Mouse (Mus musculus): ENCODE measurements around the gene Ganab.
"Not testable (repeated sequence)": the region's sequence is repeated elsewhere in the genome, so short reads cannot be mapped to it uniquely, and the experiment has no call there.

Gene Ganab

DNA sequence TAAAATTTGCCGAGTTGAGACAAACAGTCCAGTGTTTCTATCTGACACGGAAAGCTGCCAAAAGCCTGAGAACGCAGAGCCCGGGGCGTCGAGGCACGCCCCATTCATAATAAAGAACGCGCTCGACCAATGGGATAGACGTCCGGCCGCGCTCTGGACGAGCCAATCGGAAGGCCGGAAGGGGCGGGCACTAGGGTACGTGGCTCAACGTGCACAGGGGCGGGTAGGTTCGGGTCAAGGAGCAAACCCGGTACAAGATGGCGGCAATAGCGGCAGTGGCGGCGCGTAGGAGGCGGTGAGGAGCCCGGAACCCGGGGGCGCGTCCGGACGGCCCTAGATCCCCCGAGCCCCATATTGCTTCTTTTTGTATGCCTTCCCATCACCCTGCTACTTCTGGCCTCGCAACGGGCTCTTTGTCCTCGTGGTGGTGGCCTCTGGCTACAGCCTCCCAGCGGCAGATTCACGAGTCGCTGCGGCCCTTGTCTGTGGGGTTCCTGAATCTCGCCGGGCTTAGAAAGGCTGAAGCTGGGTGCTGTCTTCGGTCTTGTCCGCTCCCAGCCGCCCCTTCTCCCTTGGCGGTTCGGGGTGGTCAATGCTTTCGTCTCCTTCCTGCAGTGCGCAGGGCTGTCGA lies at the start of gene Ganab:
Gene Ganab, plus strand, starts transcription at position 207 of the 631 bp plus-strand sequence.
- DNase-seq (ENCODE audit: low spot score in 2 of 2) = peak; percentile 91 to 94

DNA sequence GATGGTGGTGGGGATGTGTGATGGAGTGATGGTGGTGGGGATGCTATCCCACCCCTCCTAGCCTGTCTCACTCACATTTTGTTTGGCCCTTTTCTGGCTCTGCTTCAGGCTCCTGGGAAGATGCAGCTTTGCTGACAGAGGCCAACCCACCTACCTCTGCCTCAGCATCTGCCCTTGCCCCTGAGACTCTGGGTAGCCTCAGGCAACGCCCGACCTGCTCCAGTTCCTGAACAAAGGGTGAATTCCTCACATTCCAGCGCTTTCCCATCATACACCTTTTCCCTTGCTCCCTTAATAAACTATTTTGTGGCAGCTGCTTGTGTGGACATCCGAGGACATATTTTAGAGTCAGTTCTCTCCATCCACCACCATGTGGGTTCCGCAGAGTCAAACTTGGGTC lies 49.5 kb upstream of the Ganab start:
- no peak for DNase-seq (ENCODE audit: low spot score in 2 of 2)

DNA sequence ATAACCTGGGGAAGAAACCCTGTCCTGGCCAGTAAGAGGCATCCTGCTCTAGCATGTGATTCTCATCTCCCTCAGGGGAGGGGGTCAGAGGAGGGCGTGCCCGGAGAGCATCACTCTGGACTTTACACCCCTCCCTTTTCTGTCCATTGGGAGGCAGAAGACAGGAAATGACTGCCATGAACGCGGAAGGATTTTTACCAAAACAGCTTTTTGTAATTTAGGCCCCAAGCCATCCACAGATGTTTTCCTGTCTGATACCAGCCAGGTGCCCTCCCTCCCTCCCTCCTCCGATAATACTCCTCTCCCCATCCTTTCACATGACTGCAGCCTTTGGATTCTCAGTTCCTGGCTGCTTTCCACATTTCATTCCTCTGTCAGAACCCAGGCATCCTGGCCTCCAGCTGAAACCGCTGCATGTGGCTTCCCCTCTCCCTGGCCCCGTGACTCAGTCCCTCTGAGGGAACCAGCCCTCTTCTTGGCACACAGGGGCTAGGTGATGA lies 47.4 kb upstream of the Ganab start, which contains the start of gene Lrrn4cl:
Gene Lrrn4cl, plus strand, starts transcription at position 367 of the 500 bp plus-strand sequence.
- DNase-seq (ENCODE audit: low spot score in 2 of 2) = no peak

DNA sequence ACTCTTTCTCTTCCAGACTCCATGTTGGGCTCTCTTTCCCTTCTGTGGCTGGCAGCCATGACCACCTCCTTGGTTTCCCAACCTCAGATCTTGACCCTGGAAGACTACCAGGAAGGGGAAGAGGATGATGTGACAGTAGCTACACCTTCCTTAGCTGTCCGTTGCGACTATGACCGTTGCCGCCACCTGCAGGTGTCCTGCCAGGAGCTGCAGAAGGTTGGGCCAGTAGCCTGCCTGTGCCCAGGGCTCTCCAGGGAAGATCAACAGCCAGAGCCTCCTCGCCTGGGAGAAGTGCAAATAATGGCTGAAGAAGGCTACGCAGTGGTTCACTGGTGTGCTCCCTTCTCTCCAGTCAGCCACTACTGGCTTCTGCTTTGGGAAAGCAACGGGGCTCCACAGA lies 46.2 kb upstream of the Ganab start:
- no peak for DNase-seq (ENCODE audit: low spot score in 2 of 2)

DNA sequence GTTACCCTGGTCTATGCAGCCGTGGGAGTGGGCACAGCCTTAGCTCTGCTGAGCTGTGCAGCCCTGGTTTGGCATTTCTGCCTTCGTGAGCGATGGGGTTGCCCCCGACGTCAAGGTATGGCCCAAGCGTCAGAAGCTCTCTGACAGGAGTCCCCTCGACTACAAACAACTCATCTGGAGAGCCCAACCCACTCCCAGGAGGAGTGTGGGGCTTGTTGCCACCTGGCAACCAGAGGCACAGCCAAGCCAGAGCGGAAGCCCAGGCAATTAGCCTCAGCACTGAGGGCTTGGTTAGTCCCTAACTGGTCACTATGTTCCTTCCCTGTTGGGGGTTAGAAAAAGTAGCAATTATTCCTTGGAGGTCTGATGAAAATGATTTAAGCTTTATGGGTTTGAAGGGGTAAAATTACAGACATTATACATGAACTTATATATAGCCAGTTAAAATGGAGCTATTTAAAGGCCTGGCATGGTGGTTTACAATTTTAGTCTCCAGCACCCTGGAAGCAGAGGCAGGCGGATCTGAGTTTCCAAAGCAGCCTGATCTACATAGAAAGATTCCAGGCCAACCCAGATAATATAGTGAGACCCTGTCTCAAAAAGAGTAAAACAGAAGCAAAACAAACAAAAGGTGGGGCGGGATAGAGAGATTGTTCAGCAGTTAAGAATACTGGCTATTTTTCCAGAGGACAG lies 45.5 kb upstream of the Ganab start:
- no peak for DNase-seq (ENCODE audit: low spot score in 2 of 2)

DNA sequence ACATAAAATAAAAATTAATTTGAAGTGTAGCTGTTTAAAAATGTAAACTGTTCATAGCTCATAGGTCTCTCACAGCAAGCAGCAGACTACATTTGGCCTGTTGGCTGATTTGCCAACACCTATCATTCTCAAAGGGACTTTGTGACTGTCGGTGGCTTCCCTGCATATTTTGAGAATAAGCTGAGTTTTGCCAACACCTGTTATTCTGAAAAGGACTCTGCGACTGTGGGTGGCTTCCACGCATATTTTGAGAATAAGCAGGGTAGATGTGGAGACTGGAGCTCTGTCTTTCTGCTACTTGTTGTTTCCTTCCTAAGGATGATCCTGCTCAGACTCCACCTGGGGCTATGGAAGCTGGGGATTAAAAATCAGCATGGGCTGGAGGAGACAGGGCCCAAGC lies 44.8 kb upstream of the Ganab start:
- no peak for DNase-seq (ENCODE audit: low spot score in 2 of 2)

DNA sequence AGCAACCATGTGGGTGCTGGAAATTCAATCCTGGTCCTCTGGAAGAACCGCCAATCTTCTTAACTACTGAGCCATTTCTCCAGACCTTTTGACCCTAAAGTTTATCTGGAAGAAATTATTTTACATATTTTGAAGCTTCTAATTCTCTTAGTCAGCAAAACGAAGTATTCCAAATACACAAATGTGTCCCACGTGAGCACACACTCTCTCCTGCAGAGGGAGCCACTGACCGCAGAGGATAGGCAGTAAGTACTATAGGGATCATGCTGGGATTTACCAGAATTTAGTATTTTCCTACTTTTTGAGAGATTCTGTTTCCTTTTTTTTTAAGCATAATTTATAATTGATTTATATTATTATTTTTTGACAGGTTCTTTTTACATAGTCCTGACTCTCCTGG lies 40.2 kb upstream of the Ganab start:
- DNase-seq (ENCODE audit: low spot score in 2 of 2) = peak in 1 of 2 experiments; percentile 30

DNA sequence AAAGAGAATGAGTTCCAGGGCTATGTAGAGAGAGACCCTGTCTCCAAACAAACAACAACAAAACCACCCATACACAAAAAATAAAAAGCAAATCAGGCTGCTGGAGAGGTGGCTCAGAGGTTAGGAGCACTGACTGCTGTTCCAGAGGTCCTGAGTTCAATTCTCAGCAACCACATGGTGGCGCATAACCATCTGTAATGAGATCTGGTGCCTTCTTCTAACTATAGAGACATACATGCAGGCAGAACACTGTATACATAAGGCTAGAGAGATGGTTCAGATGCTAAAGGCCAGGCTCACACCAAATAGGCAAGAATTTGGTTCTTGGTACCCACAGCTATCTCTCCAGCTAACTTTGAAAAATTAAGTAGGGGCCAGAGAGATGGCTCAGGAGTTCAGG lies 38.9 kb upstream of the Ganab start:
- DNase-seq (ENCODE audit: low spot score in 2 of 2) = peak in 1 of 2 experiments; percentile 33

DNA sequence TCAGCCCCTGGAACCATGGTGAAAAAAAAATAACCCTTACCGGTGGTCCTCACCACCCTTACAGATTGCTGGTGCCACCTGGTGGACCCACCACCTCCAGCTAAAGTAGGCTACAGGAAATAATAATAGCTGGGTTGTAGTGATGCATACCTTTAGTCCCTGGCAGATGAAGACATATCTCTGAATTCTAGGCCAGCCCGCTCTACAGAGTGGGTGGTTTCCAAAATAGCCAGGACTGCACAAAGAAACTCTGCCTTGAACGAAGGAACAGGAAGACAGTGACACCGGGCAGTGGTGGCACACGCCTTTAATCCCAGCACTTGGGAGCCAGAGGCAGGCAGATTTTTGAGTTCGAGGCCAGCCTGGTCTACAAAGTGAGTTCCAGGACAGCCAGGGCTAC lies 33.6 kb upstream of the Ganab start:
- no peak for DNase-seq (ENCODE audit: low spot score in 2 of 2)

DNA sequence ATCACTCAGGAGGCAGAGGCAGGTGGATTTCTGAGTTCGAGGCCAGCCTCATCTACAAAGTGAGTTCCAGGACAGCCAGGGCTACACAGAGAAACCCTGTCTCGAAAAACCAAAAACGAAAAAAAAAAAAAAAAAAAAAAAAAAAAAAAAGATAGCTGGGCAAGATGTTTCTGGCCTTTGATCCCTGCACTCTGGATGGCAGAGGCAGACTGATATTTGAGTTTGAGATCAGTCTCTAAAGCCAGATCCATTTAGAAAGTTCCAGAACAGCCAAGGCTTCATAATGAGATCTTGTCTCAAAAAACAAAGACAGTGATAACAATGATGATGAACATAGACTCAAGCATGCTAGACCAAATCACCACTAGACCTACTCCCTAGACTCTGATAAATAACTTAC lies 27.5 kb upstream of the Ganab start:
- not testable (repeated sequence) for DNase-seq (ENCODE audit: low spot score in 2 of 2)

DNA sequence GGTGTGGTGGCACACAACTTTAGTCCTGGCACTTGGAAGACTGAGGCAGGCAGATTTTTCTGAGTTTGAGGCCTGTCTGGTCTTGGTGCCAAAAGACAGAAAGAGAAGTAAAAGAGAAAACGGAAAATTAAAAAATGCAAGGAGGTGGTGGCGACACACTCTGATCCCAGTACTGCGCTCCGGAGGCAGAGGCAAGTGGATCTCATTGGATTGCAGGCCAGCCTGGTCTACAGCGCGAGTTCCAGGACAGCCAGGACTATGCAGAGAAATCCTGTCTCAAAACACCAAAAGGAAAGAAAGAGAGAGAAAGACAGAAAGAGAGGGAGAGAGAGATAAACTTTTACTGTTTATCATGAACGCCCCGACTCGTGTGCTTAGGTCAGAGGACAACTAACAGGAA lies 27.0 kb upstream of the Ganab start:
- no peak for DNase-seq (ENCODE audit: low spot score in 2 of 2)

DNA sequence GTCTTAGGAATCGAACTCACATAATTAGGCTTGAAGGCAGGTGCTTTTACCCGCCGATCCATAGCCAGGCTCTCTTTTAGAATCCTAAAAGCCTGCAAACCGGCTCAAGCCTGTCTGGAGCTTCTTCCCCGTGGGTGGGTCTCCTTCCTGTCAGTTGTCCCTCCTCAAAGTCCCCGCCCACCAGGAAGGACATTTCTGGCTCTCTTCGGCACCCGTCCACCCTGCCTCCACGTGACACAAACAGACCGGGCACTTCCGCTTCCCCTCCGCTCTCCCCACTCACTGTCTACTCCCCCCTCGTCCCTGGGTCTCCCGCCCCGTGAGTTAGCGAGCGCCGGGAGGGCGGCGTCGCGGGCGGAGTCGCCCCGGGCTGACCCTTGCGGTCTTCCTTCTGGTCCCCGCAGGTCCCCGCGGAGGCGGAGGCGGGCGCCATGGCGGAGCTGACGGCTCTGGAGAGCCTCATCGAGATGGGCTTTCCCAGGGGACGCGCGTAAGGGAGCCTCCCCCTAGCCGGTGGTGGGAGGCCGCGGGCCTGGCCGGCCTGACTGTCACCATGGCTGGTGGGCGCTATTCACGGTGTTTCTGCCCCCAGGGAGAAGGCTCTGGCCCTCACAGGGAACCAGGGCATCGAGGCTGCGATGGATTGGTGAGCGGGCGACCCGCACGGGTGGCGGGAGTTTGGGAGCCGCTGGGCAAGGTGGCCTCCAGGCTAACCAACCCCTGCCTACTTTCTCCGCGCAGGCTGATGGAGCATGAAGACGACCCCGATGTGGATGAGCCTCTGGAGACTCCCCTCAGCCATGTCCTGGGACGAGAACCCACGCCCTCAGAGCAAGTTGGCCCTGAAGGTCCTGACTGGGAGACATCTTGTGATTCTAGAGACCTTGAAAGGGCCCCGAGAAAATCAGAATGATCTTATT lies 26.3 kb upstream of the Ganab start, which contains the start of gene Ubxn1:
Gene Ubxn1, plus strand, starts transcription at position 230 of the 920 bp plus-strand sequence.
- DNase-seq (ENCODE audit: low spot score in 2 of 2) = peak; percentile 87 to 90

DNA sequence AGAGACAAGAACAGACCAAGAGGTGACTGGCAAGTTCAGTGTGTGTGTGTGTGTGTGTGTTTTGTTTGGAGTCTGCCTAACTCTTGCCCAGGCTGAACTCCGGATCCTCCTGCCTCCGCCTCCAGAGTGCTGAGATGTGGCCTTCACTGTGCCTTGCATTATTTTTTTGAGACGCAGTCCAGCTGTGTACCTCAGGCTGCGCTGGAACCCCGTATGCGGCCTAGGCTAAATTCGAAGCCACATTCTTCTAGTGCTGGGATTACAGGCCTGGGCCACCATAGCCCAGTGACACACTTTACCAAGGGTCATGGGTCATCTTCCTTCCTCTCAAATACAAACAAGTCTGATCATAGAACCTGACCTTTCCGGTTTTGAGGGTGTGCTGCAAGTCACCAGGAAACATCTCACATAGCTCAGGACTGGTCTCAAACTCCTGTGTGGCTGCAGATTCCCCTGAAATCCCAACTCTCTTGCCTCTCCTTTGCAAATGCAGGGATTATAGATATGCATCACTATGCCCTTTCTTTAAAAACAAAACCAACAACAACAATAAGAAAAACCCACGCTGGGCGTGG lies 25.5 kb upstream of the Ganab start:
- no peak for DNase-seq (ENCODE audit: low spot score in 2 of 2)

DNA sequence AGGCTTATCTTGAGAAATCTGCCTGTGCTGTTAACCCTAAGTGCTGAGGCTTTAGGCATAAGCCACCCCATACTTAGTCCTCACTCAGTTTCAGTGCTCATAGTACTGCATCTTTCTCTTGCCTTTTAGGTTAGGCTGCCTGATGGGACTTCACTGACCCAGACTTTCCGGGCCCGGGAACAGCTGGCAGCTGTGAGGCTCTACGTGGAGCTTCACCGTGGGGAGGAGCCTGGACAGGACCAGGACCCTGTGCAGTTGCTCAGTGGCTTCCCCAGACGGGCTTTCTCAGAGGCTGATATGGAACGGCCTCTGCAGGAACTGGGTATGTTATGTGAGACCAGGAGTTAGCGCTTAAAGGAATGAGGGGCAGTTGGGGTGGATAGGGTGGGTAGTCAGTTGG lies 22.8 kb upstream of the Ganab start:
- DNase-seq (ENCODE audit: low spot score in 2 of 2) = no peak

DNA sequence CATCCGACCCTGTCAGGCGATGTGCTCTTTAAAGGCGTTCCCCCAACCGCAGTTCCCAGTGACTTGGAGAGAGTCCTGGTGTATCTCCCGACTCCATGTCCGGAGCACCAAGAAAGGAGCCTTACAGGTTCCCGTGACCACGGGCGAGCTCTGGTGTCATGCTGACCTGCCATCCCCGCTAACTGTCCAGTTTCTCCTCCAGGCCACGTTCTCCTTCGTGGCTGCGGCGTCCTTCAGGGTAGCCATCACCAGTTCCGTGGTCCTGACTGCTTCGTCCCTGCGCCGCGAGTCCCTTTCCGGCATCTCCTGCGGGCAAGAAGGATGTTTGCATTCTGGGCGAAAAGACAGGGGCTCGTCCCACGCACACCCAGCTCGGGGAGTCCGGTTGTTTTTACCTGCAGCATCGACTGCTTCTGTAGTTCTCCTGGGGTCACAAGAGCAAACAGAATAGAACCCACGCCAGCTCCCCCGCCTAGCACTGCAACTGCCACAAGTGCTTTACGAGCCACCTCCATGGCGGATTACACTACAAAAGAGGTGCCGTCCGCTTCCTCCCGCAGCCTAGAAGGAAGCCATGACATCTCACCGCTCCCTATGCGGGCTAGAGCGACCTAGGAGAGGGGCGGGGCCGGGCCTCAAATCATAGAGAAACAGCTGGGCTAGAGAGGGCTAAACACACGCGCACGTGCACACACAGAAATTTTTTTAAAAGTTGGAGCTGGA lies 17.4 kb upstream of the Ganab start, which contains the start of gene Uqcc3:
Gene Uqcc3, minus strand, starts transcription at position 613 of the 723 bp plus-strand sequence.
- peak; percentile 83 to 87 for DNase-seq (ENCODE audit: low spot score in 2 of 2)

DNA sequence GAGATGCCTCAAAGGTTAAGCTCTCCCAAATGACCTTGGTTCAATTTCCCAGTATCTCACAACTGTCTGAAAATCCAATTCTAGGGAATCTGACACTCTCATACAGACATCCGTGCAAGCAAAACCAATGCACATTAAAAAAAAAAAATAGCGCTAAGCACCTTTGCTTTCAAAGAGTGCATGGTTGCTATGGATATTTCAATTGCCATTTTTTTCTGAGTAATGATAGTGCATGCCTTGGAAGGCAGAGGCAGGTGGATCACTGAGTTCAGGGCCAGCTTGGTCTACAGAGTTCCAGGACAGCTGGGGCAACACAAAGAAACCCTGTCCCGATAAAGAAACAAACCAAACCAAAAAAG lies 16.9 kb upstream of the Ganab start:
- DNase-seq (ENCODE audit: low spot score in 2 of 2) = no peak

DNA sequence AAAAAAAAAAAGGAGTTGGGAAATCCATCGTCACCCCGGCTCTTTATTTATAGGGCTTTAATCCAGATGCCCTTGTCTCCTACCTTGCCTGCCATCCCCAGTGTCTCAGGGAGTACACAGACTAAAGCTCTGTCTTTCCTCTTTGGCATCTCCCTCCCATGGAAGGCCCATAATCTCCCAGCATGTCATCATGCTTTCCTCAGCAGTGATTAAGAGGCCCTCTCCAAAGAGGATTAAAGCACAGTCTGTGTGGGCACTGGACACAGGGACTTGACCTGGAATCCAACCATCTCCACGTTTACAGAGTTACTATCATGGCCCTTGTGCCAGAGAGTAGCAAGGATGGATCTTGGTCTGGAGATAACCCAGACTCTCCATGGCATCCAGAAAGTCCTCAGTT lies 14.3 kb upstream of the Ganab start, which contains the start of the genes Lbhd1 and Gm49403:
Gene Lbhd1, plus strand, starts transcription at position 117 of the 400 bp plus-strand sequence.
Gene Gm49403, plus strand, starts transcription at position 315 of the 400 bp plus-strand sequence.
- DNase-seq (ENCODE audit: low spot score in 2 of 2) = no peak

DNA sequence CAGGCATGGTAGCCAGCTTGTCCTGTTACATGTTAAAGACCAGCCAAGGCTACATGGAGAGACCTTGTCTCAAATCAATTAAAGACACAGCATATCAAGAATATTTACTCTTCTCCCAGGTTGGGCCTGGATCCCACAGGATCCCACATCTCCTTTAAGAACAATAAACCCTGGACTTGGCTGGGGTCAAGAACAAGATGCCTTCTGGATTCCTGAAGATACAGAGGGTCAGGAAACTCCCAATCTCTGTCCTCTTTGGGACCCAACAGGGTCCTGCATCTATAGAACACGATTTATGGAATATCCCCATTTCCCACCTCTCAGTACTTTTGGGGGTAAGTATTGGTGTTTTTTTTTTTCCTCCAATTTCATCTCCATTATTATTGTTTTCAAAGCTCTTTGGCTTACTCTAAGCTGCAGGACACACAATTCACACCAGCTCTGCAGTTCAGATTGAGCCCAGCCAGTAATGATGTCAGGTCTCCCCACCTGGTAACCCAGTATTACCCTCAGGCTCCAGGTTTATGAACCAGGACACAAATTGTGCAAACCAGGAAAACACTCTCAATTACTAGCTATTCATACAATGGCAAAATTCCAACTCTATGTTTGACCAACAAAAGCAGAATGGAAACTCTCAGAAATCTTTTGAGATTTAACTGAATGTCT lies 10.8 kb upstream of the Ganab start:
- DNase-seq (ENCODE audit: low spot score in 2 of 2) = no peak

DNA sequence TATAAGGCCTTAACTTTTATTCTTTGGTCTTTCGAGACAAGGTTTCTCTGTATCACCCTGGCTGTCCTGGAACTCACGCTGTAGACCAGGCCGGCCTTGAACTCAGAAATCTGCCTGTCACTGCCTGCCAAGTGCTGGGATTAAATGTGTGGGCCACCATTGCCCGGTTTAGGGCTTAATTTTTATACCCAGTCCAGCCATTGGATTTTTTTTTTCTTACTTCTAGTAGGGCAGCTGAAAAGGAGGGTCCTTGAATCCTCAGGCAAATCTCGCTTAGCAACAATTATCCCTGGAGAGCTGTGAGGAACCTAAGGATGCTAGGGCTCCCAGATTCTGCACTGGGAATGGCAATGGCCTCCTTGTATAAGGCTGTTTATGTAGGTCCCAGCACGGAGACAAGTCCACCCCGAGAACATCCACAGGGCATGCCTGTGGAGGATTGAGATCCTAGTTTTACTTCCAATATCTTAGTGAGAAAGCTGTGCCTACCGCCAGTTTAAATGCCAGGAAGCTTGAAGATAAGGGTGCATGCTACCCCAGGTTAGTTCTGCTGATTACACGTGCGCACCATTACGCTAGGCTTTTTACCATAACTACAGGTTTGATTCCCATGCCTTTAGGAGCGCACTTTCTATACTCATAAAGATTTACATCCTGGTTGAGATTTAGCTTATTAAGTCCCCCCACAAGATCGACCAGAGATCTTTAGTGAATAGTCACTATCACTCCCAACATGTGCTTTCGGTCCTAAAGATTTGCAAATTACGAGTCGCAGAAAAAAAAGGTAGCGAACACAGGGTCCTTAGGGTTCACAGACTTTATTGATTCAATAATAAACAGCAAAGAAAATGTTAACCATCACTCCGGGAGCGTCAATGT lies 10.0 kb upstream of the Ganab start:
- no peak for DNase-seq (ENCODE audit: low spot score in 2 of 2)
